Mouse (Mus musculus): Measurements from ENCODE around the gene Ms4a10. TPM values are rescaled to one million over a fixed set of nuclear protein-coding genes. Genes with fewer than 3 reads are reported as not detected.
A peak's percentile ranks its signal among the peaks of the same experiment; 100 is the strongest.

The Ms4a10 gene
- total RNA-seq (2014; fragmentation: Nextera tagmentation) (not detected in 2 replicates), total RNA-seq (2017) (not detected in 2 replicates)

DNA sequence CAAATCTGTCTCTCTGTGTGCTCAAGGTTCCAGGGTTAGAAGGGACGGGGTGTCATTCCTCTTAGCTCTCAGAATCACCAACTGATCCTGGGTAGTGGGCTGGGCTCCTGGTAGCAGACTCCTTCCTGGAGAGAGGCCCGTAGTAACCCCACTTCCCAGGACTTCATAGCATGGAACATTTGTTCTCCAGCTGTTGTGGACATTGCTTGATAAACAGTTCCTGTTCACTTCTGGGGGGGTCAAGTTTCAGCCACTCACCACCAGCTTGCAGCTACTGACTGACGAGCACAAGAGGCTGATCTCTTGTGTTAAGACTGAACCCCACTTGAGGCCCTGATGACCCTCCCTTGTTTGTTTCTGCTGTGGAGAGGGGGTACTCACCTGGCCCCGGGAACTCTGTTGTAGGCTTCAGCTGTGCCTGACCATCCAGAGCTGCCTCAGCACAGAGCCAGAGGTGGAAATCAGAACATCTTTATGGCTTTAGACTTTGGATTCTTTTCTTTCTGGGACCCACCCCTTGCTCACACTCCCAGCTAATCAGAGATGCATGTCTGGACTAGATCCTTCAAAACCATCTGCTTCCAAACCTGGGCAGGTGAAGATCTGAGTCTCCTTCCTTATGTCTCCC, at the start of gene Ms4a10:
Gene Ms4a10 (minus strand): TSS at position 433 of the 628 bp plus-strand sequence.
- no peak for ATAC-seq (replicated peaks; ENCODE audit: poor library complexity, severe bottlenecking)

- ATAC-seq (replicated peaks; ENCODE audit: poor library complexity, severe bottlenecking), result no peak
Observed at GRCm38 (mm10) chr19:11022382-11022781, 47.9 kb upstream of the Ms4a10 start.

- no peak for ATAC-seq (replicated peaks; ENCODE audit: poor library complexity, severe bottlenecking)
Observed at GRCm38 (mm10) chr19:11017891-11018290, 43.4 kb upstream of the Ms4a10 start, which contains the start of gene Ms4a18. Gene Ms4a18 (minus strand): TSS chr19:11018031.

GRCm38 (mm10) chr19:11017251-11017650, 42.8 kb upstream of the Ms4a10 start:
- ATAC-seq (replicated peaks; ENCODE audit: poor library complexity, severe bottlenecking), result no peak

GRCm38 (mm10) chr19:11015998-11016397, 41.5 kb upstream of the Ms4a10 start:
- ATAC-seq (replicated peaks; ENCODE audit: poor library complexity, severe bottlenecking), result no peak

GRCm38 (mm10) chr19:11015468-11015867, 41.0 kb upstream of the Ms4a10 start:
- ATAC-seq (replicated peaks; ENCODE audit: poor library complexity, severe bottlenecking), result no peak

GRCm38 (mm10) chr19:10993150-10993549, 18.7 kb upstream of the Ms4a10 start, which contains the start of gene Ms4a15:
Gene Ms4a15 (minus strand): TSS chr19:10993250.
- ATAC-seq (replicated peaks; ENCODE audit: poor library complexity, severe bottlenecking), result no peak

- no peak for ATAC-seq (replicated peaks; ENCODE audit: poor library complexity, severe bottlenecking)
Observed at GRCm38 (mm10) chr19:10991911-10992310, 17.4 kb upstream of the Ms4a10 start.

- ATAC-seq (replicated peaks; ENCODE audit: poor library complexity, severe bottlenecking), result no peak
Observed at GRCm38 (mm10) chr19:10990751-10991150, 16.3 kb upstream of the Ms4a10 start.

- no peak for ATAC-seq (replicated peaks; ENCODE audit: poor library complexity, severe bottlenecking)
Observed at GRCm38 (mm10) chr19:10988563-10988962, 14.1 kb upstream of the Ms4a10 start.

GRCm38 (mm10) chr19:10985889-10986288, 11.4 kb upstream of the Ms4a10 start:
- no peak for ATAC-seq (replicated peaks; ENCODE audit: poor library complexity, severe bottlenecking)

DNA sequence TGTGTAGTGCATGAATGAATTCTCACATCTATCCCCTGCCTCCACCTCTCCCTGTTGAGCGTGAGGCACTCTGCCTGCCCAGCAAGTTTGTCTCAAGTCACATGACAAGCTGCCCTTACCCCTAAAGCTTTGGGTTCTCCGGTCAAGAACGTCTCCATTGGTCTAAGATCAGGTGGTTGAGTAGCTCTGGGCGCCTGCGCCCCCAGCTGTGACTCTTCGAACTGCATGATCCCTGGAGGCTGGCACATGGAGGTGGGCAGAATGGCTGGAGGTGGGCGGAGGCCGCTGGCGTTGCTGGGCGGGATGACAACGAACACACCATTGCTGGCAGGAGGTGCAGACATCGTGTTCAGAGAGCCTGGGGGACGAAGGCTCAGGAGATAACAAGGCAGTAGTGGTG, 10.1 kb upstream of the Ms4a10 start:
- ATAC-seq (replicated peaks; ENCODE audit: poor library complexity, severe bottlenecking), result no peak

DNA sequence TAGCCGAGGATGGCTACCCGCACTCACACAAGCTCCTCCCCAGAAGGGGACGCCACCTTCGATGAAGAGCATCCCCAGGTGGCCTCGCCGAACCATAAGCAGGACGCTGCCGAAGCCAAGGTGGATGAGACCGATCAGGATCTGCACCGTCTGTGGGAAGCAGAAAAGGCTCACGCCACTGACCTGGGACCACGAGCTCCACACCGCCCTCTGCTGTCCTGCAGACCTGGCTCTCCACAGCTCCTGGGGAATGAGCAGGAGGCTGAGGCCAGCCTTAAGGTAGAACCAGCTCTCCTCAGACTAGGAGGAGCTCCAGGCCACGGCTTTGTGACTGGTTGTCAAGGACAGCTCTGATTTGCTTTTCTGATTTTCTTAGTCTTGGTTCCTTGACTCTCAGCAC, 8.7 kb upstream of the Ms4a10 start:
- ATAC-seq (replicated peaks; ENCODE audit: poor library complexity, severe bottlenecking), result peak; percentile 43

DNA sequence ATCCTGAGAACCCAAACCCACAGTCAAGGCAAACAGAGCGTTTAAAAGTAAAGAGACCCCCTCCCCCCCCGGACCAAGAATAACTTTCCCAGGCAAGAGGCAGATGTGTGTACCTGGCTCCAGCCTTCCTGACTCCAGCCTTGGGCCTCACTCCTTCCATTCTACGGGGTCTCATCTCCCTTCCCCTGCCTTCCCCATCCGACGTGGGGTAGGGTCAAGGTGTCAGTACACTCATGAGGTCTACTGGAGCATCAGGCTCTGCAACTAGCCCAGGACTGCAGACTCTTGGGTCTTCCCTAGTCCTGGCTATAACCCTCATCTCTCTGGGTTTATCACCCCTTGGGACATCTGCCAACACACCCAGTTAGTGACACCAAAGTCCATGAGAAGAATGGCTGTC, 5.7 kb upstream of the Ms4a10 start:
- ATAC-seq (replicated peaks; ENCODE audit: poor library complexity, severe bottlenecking), result no peak

- ATAC-seq (replicated peaks; ENCODE audit: poor library complexity, severe bottlenecking), result peak; percentile 95
Observed at GRCm38 (mm10) chr19:10979184-10980168, 5.0 kb upstream of the Ms4a10 start.

DNA sequence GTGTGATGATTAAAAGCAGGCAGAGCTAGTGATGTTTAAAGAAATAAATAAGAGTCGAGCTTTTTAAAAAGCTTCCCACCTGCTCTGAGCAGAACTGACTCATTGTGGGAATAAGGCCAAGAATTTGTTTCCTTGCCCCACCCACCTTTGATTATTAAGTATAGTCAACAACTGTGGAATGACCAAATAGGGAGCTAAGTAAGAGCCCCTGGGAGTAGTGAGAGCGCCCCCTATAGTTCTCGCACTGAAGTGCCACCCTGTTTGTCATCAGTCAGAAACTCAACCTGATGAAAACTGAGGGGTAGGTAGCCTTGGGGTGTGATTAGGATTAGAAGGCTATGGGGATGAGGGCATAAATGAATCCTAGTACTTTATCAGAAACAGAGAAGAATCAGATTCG, 1.8 kb upstream of the Ms4a10 start:
- ATAC-seq (replicated peaks; ENCODE audit: poor library complexity, severe bottlenecking), result no peak

DNA sequence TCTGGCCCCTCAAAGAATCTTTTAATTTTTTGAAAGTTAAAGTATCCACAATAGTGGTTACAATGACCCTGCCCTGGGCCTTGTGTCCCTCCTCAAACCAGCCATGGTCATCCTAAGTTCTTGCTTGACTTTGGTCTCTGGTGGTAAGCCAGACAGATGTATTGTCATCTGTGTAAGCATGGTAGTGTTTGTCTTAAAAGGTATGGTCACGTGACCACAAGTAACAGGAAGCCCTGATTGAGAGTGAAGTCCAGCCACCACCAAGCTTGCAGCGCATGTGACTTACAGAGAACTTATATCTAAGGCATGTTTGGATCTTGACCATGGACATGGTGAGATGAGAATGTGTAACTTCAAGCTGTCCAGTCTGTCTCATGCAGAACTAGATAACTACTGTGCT, 717 bp upstream of the Ms4a10 start:
- ATAC-seq (replicated peaks; ENCODE audit: poor library complexity, severe bottlenecking), result no peak

GRCm38 (mm10) chr19:10973187-10973586, 1.3 kb downstream of the Ms4a10 start:
- ATAC-seq (replicated peaks; ENCODE audit: poor library complexity, severe bottlenecking), result no peak

DNA sequence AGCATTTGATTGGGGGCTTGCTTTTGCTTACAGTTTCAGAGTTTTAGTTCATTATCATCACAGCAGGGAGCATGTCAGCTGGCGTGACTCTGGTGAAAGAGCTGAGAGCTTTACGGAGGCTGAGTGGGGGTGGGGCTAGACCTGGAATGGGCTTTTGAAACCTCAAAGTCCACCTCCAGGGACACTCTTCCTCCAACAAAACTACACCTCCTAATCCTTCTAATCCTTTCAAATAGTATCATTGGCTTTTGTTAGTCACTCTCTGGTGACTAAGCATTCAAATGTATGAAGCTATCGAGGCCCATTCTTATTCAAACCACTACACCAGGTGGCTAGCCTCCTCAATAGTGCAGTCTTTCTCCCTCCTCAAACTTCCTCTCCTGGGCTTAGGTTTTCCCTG, 1.8 kb downstream of the Ms4a10 start:
- no peak for ATAC-seq (replicated peaks; ENCODE audit: poor library complexity, severe bottlenecking)

DNA sequence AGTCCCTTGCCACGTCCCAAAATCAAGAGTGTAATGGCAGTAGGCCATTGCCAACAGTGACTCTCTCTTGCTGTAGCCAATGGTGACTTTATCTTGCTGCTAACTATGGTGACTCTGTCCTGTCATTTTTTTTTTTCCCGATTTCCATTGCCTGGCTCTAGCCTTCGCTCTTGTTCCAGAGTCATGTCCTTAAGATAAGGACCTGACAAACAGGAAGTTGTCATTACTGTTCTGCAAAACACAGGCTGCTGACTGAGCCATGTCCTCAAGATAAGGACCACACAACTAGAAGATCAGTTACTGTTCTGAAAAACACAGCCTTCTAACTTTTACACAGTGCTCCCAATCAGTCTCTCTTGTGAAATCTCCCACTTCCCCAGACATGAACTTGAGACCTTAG, 4.0 kb downstream of the Ms4a10 start:
- ATAC-seq (replicated peaks; ENCODE audit: poor library complexity, severe bottlenecking), result peak; percentile 37; the same call in 1 of the 2 replicates

GRCm38 (mm10) chr19:10968578-10968977, 5.9 kb downstream of the Ms4a10 start:
- ATAC-seq (replicated peaks; ENCODE audit: poor library complexity, severe bottlenecking), result no peak

Measured in granulocyte monocyte progenitor cell, adult 5-6 weeks (primary cell).